Mouse (Mus musculus) lung, postnatal 14 days (tissue): ENCODE measurements around the gene Ppfia3.
A peak's percentile ranks its signal among the peaks of the same experiment; 100 is the strongest.

Experiments
- DNase-seq: peaks from one replicate; pipeline ENCODE4 v3.0.0; 2021

The Ppfia3 gene

GRCm38 (mm10) chr7:45341303-45341702 is 25.5 kb downstream of the Ppfia3 start:
- DNase-seq, result peak; percentile 86

GRCm38 (mm10) chr7:45340669-45341068 is 26.1 kb downstream of the Ppfia3 start:
- peak; percentile 56 for DNase-seq

- no peak for DNase-seq
These were observed 26.8 kb downstream of the Ppfia3 start for GRCm38 (mm10) chr7:45340066-45340442.

- peak; percentile 68 for DNase-seq
These were observed 27.3 kb downstream of the Ppfia3 start for GRCm38 (mm10) chr7:45339410-45340065.

- peak; percentile 57 for DNase-seq
These were observed 28.5 kb downstream of the Ppfia3 start for GRCm38 (mm10) chr7:45338161-45338911.

GRCm38 (mm10) chr7:45337469-45337868 is 29.4 kb downstream of the Ppfia3 start:
- DNase-seq, result no peak

- DNase-seq, result no peak
These were observed 30.5 kb downstream of the Ppfia3 start for GRCm38 (mm10) chr7:45336319-45336718.

- DNase-seq, result no peak
These were observed 31.8 kb downstream of the Ppfia3 start, which contains the start of gene Hrc for GRCm38 (mm10) chr7:45335056-45335455. Gene Hrc (plus strand): TSS chr7:45335290.

GRCm38 (mm10) chr7:45334605-45335004 is 32.2 kb downstream of the Ppfia3 start:
- DNase-seq, result no peak

GRCm38 (mm10) chr7:45333431-45333982 is 33.3 kb downstream of the Ppfia3 start, which contains the start of gene Trpm4:
Gene Trpm4 (minus strand): TSS chr7:45333780.
- peak; percentile 93 for DNase-seq

- DNase-seq, result peak; percentile 56
These were observed 34.0 kb downstream of the Ppfia3 start for GRCm38 (mm10) chr7:45332685-45333425.

GRCm38 (mm10) chr7:45331502-45331901 is 35.3 kb downstream of the Ppfia3 start:
- DNase-seq, result no peak

- DNase-seq, result no peak
These were observed 37.9 kb downstream of the Ppfia3 start for GRCm38 (mm10) chr7:45328841-45329475.

- no peak for DNase-seq
These were observed 41.0 kb downstream of the Ppfia3 start for GRCm38 (mm10) chr7:45325800-45326199.

GRCm38 (mm10) chr7:45323069-45323468 is 43.8 kb downstream of the Ppfia3 start:
- DNase-seq, result no peak

- DNase-seq, result no peak
These were observed 44.6 kb downstream of the Ppfia3 start for GRCm38 (mm10) chr7:45322245-45322644.

GRCm38 (mm10) chr7:45316536-45316935 is 50.3 kb downstream of the Ppfia3 start:
- no peak for DNase-seq

GRCm38 (mm10) chr7:45315182-45315701 is 51.6 kb downstream of the Ppfia3 start:
- no peak for DNase-seq

GRCm38 (mm10) chr7:45313495-45313894 is 53.3 kb downstream of the Ppfia3 start:
- DNase-seq, result no peak

GRCm38 (mm10) chr7:45312686-45313453 is 53.9 kb downstream of the Ppfia3 start:
- no peak for DNase-seq

GRCm38 (mm10) chr7:45312023-45312422 is 54.8 kb downstream of the Ppfia3 start:
- no peak for DNase-seq

GRCm38 (mm10) chr7:45309455-45309854 is 57.4 kb downstream of the Ppfia3 start:
- DNase-seq, result peak; percentile 65
